Mouse (Mus musculus): ENCODE measurements around the gene Lmo1. TPM values are rescaled to one million over a fixed set of nuclear protein-coding genes. Genes with fewer than 3 reads are reported as not detected.

Lmo1 gene
- polyA plus RNA-seq (2015; fragmentation: Nextera tagmentation; extraction: Ambion mirVana): 59.5 and 78.0 TPM in 2 replicates

DNA sequence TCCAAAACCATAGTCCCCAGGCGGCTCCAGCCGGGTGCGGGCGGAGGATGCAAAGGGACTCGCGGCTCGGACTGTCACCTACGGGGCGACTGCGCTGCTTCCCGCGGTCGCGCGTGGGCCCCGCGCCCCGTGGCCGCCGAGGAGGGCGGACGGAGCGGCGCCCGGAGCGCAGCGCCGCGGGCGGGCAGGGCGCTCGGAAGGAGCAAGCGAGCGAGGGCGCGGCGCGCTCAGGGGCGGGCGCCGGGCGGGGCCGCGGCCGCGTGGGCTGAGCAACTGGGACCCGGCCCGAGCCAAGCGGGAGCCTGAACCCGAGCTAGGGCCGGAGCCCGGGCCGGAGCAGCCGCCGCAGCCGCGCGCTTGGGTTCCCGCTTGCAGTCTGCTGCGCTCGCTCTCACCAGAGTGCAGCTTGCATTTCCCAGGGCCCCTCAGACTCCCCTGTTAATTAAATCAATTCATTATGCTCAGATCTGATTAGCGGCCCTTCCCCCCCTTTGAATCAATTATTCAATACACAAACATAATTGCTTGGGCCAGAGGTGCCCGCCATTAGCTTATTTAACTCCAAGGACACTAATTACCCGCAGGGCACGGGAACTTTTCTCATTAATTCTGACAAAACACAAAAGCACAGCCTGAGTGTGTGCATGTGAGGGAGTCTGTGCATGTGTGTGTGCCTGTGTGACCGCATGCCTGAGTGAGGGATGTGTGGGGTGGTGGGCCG lies at the start of gene Lmo1:
Lmo1 (minus strand) TSS at position 259 of the 721 bp plus-strand sequence.
- ATAC-seq (ENCODE audit: low FRiP score, low read depth): peak; percentile 55
- H3K4me2 ChIP-seq: peak within 1 kb of the TSS; percentile 99
- H3K9ac ChIP-seq: peak within 1 kb of the TSS; percentile 75
- H3K27me3 ChIP-seq: peaks cover 18% of the 10 kb centered on the region; the same call in 1 of the 2 replicates
- H3K9me3 ChIP-seq: no peaks in the 10 kb centered on the region
- peaks cover 27% of the 10 kb centered on the region for H3K4me1 ChIP-seq (replicated peaks)
- peak within 1 kb of the TSS; percentile 64 for H3K4me3 ChIP-seq
- no peaks in the 10 kb centered on the region for H3K36me3 ChIP-seq
- peak within 1 kb of the TSS; percentile 79 for H3K27ac ChIP-seq (replicated peaks)
- WGBS: under 1% methylated on average over 60 of the region's 67 CpGs

DNA sequence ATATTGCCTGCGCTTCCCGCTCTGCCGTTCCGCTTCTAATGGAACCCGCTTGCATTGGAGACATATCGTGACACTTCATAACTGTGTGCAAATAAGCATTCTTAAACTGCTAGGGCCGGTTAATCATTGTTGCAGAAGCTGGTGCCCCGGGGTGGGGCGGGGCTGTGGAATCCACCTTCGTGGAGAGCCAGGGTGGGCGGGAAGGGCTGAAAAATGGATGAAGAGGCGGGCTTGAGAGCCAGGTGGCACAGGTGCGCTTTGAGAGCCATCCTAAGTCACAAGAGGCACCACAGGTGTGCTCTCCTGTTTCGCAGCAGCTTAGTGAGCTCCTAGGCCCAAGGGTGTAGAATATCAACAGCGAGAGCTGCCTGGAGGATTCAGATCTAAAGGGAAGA lies 46.7 kb upstream of the Lmo1 start:
- Histone ChIP-seq H3K36me3 (no peaks in the 10 kb centered on the region), H3K9ac (no peak overlapping the region), H3K27ac (replicated peaks) (0 out of 2 replicates have a peak overlapping the region, but pooled peaks have one; percentile 8), H3K4me3 (no peak overlapping the region), H3K4me1 (replicated peaks) (peaks cover 22% of the 10 kb centered on the region), H3K27me3 (no peaks in the 10 kb centered on the region), H3K9me3 (no peaks in the 10 kb centered on the region), H3K4me2 (no peak overlapping the region)
- ATAC-seq (ENCODE audit: low FRiP score, low read depth): no peak; the same call in 1 of the 2 replicates
- WGBS: 74% methylated on average over 15 of the region's 15 CpGs

DNA sequence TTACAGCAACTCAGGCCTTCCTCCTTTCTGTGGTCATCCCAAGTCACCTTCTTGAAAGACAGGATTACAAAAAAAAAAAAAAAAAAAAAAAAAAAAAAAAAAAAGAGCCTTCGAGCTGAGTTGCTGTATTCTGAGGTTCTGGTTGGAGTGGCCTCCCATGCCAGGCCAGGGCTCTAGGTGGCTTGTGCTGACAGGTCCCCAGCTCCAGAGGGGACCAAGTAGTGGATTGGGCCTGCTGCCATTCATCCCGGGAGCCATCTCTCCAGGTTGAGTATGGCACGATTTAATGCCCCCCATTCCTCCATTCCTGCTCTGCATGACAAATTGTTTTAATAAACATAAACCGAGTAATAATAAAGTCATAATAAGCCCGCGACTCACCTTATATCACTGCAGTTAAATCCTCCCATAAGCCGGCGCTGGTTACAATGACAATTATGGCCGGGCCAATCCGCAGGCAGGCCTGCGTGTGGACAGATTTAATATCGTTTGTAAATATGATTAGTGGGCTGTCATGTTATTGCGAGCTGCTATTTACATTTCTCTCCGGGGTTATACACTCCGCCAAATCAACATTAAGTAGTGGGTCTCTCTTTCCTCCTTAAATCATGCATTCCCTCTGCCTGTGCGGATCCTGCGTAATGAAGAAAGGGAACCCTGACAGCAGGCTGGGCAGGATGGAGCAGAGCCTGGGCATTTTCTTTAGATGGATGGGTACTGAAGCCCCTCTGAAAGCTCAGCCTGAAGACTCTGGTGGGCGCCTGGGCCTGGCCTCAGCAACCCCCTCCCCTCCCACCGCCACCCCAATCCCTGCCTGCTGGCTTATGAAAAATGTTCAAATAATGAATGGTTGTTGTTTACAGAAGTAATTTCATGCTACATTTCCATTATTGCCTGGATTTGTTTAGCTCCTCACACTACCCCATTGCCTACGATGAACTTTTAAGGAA lies 46.0 kb upstream of the Lmo1 start:
- no peak overlapping the region; the same call in 1 of the 2 replicates for H3K27ac ChIP-seq (replicated peaks)
- H3K4me1 ChIP-seq (replicated peaks): peaks cover 22% of the 10 kb centered on the region
- peak; percentile 65 for ATAC-seq (ENCODE audit: low FRiP score, low read depth)
- H3K9ac ChIP-seq: no peak overlapping the region
- WGBS: 58% methylated on average over 20 of the region's 20 CpGs
- no peaks in the 10 kb centered on the region for H3K27me3 ChIP-seq
- no peak overlapping the region for H3K4me2 ChIP-seq
- no peaks in the 10 kb centered on the region for H3K9me3 ChIP-seq
- no peak overlapping the region for H3K4me3 ChIP-seq
- no peaks in the 10 kb centered on the region for H3K36me3 ChIP-seq

DNA sequence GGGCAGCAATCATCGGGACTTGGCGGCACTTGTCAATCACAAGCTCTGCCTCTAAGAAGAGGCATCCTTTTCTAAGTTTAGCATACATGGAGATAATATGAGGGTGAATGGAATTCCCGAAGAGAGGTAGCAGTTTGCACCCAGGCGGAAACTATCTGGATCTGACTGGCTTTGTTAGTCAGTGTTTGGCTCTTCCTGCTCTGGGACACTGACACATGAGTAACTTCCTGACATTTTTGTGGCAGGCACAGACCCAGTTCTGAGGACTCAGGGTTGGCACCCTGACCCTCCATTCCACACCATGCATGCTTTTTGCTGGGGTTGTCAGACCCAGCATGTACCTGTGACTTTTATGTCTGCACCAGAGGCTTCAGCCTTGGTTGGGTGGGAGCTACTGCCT lies 45.0 kb upstream of the Lmo1 start:
- Histone ChIP-seq H3K27ac (replicated peaks) (no peak overlapping the region), H3K4me3 (no peak overlapping the region), H3K27me3 (no peaks in the 10 kb centered on the region), H3K9me3 (no peaks in the 10 kb centered on the region), H3K9ac (no peak overlapping the region), H3K36me3 (no peaks in the 10 kb centered on the region), H3K4me1 (replicated peaks) (peaks cover 22% of the 10 kb centered on the region), H3K4me2 (no peak overlapping the region)
- 68% methylated on average over 4 of the region's 4 CpGs for WGBS
- ATAC-seq (ENCODE audit: low FRiP score, low read depth): no peak

- ATAC-seq (ENCODE audit: low FRiP score, low read depth): no peak
- no peaks in the 10 kb centered on the region for H3K36me3 ChIP-seq
- H3K27me3 ChIP-seq: no peaks in the 10 kb centered on the region
- H3K9ac ChIP-seq: no peak overlapping the region
- peaks cover 22% of the 10 kb centered on the region for H3K4me1 ChIP-seq (replicated peaks)
- H3K9me3 ChIP-seq: no peaks in the 10 kb centered on the region
- no peak overlapping the region for H3K27ac ChIP-seq (replicated peaks)
- H3K4me2 ChIP-seq: no peak overlapping the region
- H3K4me3 ChIP-seq: no peak overlapping the region
- WGBS: 23% methylated on average over 5 of the region's 5 CpGs
Observed at GRCm38 (mm10) chr7:109218977-109219271, 43.9 kb upstream of the Lmo1 start.

DNA sequence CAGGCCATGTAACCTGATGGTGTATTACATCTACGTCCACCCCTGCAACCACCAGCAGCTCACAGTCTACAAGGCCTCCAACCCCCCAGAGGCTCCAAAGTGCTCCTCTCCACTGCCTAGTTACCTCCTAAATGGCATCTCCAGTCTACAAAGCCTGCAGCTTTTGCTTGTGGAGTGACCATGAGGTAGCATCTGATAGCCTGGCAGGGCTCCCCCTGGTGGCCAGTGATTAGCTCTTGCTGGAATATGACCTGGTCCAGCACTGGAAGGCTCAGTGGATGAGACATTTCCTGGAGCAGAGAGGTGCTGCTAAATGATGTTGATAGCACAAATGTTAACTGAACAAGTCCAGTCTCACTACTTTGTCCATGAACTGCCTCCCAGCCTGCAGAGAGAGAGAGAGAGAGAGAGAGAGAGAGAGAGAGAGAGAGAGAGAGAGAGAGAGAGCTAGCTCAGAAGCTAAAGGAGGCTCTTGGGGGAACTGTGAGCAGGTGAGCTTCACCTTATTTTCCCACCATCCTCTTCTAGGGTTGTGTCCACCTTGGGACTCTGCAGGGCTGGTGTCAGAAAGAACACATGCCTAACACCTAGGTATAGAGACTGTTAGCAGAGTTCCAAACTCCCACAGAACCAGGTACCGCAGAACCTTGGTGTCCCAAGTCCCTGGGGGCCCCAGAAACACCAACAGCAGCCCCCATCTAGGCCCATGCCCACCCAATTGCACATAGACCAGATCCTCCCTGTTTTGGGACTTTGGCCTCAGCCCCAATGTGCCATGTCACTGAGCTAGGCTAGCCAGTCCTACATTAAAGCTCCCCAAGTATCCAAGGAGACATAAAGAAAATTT lies 43.3 kb upstream of the Lmo1 start:
- no peaks in the 10 kb centered on the region for H3K36me3 ChIP-seq
- no peak for ATAC-seq (ENCODE audit: low FRiP score, low read depth)
- H3K4me1 ChIP-seq (replicated peaks): peaks cover 22% of the 10 kb centered on the region
- H3K4me2 ChIP-seq: no peak overlapping the region
- H3K4me3 ChIP-seq: no peak overlapping the region
- H3K27ac ChIP-seq (replicated peaks): no peak overlapping the region
- no peak overlapping the region for H3K9ac ChIP-seq
- WGBS: 83% methylated on average over 2 of the region's 2 CpGs
- H3K9me3 ChIP-seq: no peaks in the 10 kb centered on the region
- H3K27me3 ChIP-seq: no peaks in the 10 kb centered on the region

- no peak overlapping the region for H3K4me3 ChIP-seq
Observed at GRCm38 (mm10) chr7:109209804-109210203, 34.8 kb upstream of the Lmo1 start.

DNA sequence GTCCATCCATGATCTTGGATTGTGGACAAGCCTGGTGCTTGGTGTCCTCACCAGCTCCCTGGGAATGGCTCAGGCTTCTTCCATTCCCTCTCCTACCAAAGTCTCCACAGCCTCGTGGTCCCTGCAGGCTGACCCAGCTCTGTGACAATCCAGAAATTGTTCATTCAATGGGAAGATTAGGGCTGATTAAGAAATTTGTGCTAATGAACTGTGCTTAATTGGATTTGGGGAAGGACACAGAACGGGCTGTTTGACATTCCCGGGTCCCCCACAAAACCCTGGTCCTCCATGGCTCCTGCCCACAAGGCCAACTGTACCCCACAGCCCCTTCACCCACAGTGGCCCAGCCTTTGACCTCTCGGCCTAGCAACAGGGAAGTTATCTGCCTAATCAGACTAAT lies 32.8 kb upstream of the Lmo1 start:
- no peak overlapping the region for H3K4me3 ChIP-seq
- H3K27ac ChIP-seq (replicated peaks): no peak overlapping the region
- no peak overlapping the region for H3K4me2 ChIP-seq
- no peaks in the 10 kb centered on the region for H3K27me3 ChIP-seq
- no peaks in the 10 kb centered on the region for H3K4me1 ChIP-seq (replicated peaks)
- 76% methylated on average over 4 of the region's 4 CpGs for WGBS
- H3K9ac ChIP-seq: no peak overlapping the region
- ATAC-seq (ENCODE audit: low FRiP score, low read depth): no peak
- no peaks in the 10 kb centered on the region for H3K36me3 ChIP-seq
- no peaks in the 10 kb centered on the region for H3K9me3 ChIP-seq

More at GRCm38 (mm10) chr7:109209804-109210203, 34.8 kb upstream of the Lmo1 start:
- no peak overlapping the region for H3K4me2 ChIP-seq
- WGBS: 87% methylated on average over 2 of the region's 2 CpGs
- no peak overlapping the region for H3K27ac ChIP-seq (replicated peaks)
- H3K9me3 ChIP-seq: no peaks in the 10 kb centered on the region
- H3K27me3 ChIP-seq: no peaks in the 10 kb centered on the region
- no peak overlapping the region for H3K9ac ChIP-seq
- no peaks in the 10 kb centered on the region for H3K4me1 ChIP-seq (replicated peaks)
- no peak for ATAC-seq (ENCODE audit: low FRiP score, low read depth)
- no peaks in the 10 kb centered on the region for H3K36me3 ChIP-seq

DNA sequence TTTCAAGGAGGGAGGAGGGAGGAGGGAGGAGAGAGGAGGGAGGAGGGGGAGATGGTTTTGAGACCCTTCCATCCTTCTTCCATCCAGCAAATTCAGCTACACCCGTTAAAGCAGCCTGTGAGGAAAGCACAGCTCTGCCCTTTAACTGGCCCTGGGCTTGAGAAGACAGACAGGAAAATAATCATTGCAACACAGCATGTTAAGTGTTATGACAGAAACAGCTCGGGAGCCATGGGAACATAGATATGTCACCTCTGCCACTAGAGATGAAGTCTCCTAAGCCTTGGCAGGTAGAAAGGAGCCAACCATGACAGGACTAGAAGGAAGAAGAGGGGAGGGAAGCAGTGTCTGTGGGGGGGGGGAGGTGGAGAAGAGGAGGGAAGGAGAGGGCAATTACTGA lies 31.4 kb upstream of the Lmo1 start:
- Histone ChIP-seq H3K9ac (no peak overlapping the region), H3K27me3 (no peaks in the 10 kb centered on the region), H3K4me1 (replicated peaks) (no peaks in the 10 kb centered on the region), H3K4me3 (no peak overlapping the region), H3K36me3 (no peaks in the 10 kb centered on the region), H3K4me2 (no peak overlapping the region), H3K27ac (replicated peaks) (no peak overlapping the region), H3K9me3 (no peaks in the 10 kb centered on the region)
- 72% methylated on average over 2 of the region's 2 CpGs for WGBS
- ATAC-seq (ENCODE audit: low FRiP score, low read depth): no peak

GRCm38 (mm10) chr7:109203140-109203539 lies 28.1 kb upstream of the Lmo1 start:
- Histone ChIP-seq H3K27me3 (peaks cover 8% of the 10 kb centered on the region; the same call in 1 of the 2 replicates), H3K4me3 (no peak overlapping the region), H3K27ac (replicated peaks) (no peak overlapping the region), H3K9me3 (no peaks in the 10 kb centered on the region), H3K4me2 (no peak overlapping the region), H3K36me3 (no peaks in the 10 kb centered on the region), H3K4me1 (replicated peaks) (no peaks in the 10 kb centered on the region), H3K9ac (no peak overlapping the region)
- 67% methylated on average over 3 of the region's 3 CpGs for WGBS
- no peak for ATAC-seq (ENCODE audit: low FRiP score, low read depth)

GRCm38 (mm10) chr7:109200559-109200958 lies 25.6 kb upstream of the Lmo1 start:
- H3K4me3 ChIP-seq: no peak overlapping the region
- H3K4me1 ChIP-seq (replicated peaks): peaks cover 15% of the 10 kb centered on the region
- H3K27ac ChIP-seq (replicated peaks): no peak overlapping the region
- WGBS: 83% methylated on average over 3 of the region's 3 CpGs
- H3K36me3 ChIP-seq: no peaks in the 10 kb centered on the region
- ATAC-seq (ENCODE audit: low FRiP score, low read depth): no peak
- no peaks in the 10 kb centered on the region for H3K9me3 ChIP-seq
- peaks cover 8% of the 10 kb centered on the region; the same call in 1 of the 2 replicates for H3K27me3 ChIP-seq
- no peak overlapping the region for H3K4me2 ChIP-seq
- no peak overlapping the region for H3K9ac ChIP-seq
